Mouse (Mus musculus): ENCODE data around the gene Grin3a.
"Not testable (repeated sequence)": the region's sequence is repeated elsewhere in the genome, so short reads cannot be mapped to it uniquely, and the experiment has no call there.

Grin3a gene

GRCm38 (mm10) chr4:49680171-49680875 lies 165.2 kb downstream of the Grin3a start:
- no peak for DNase-seq (ENCODE audit: low spot score)

- no peak for DNase-seq (ENCODE audit: low spot score)
These were observed 168.8 kb downstream of the Grin3a start for GRCm38 (mm10) chr4:49676790-49677189.

GRCm38 (mm10) chr4:49676071-49676470 lies 169.5 kb downstream of the Grin3a start:
- DNase-seq (ENCODE audit: low spot score), result no peak

GRCm38 (mm10) chr4:49664850-49665249 lies 180.7 kb downstream of the Grin3a start:
- DNase-seq (ENCODE audit: low spot score), result no peak

- no peak for DNase-seq (ENCODE audit: low spot score)
These were observed 183.3 kb downstream of the Grin3a start for GRCm38 (mm10) chr4:49662231-49662630.

- no peak for DNase-seq (ENCODE audit: low spot score)
These were observed 183.9 kb downstream of the Grin3a start for GRCm38 (mm10) chr4:49661664-49662063.

GRCm38 (mm10) chr4:49659421-49659820 lies 186.1 kb downstream of the Grin3a start:
- no peak for DNase-seq (ENCODE audit: low spot score)

- peak; percentile 62 for DNase-seq (ENCODE audit: low spot score)
These were observed 205.6 kb downstream of the Grin3a start for GRCm38 (mm10) chr4:49639913-49640312.

GRCm38 (mm10) chr4:49637821-49638220 lies 207.7 kb downstream of the Grin3a start:
- no peak for DNase-seq (ENCODE audit: low spot score)

GRCm38 (mm10) chr4:49632139-49632481 lies 213.4 kb downstream of the Grin3a start:
- no peak for DNase-seq (ENCODE audit: low spot score)

- DNase-seq (ENCODE audit: low spot score), result peak; percentile 93
These were observed 214.0 kb downstream of the Grin3a start, which contains the start of gene Rnf20 for GRCm38 (mm10) chr4:49631319-49632138. Gene Rnf20, plus strand, starts transcription at chr4:49632006.

GRCm38 (mm10) chr4:49628941-49629340 lies 216.6 kb downstream of the Grin3a start:
- no peak for DNase-seq (ENCODE audit: low spot score)

- peak; percentile 80 for DNase-seq (ENCODE audit: low spot score)
These were observed 218.6 kb downstream of the Grin3a start for GRCm38 (mm10) chr4:49626973-49627372.

- not testable (repeated sequence) for DNase-seq (ENCODE audit: low spot score)
These were observed 220.6 kb downstream of the Grin3a start for GRCm38 (mm10) chr4:49624969-49625368.

GRCm38 (mm10) chr4:49623916-49624315 lies 221.6 kb downstream of the Grin3a start:
- no peak for DNase-seq (ENCODE audit: low spot score)

- DNase-seq (ENCODE audit: low spot score), result no peak
These were observed 223.3 kb downstream of the Grin3a start for GRCm38 (mm10) chr4:49622272-49622671.

- not testable (repeated sequence) for DNase-seq (ENCODE audit: low spot score)
These were observed 225.7 kb downstream of the Grin3a start for GRCm38 (mm10) chr4:49619861-49620260.

GRCm38 (mm10) chr4:49616924-49617323 lies 228.6 kb downstream of the Grin3a start:
- no peak for DNase-seq (ENCODE audit: low spot score)
